Mouse (Mus musculus): Measurements from ENCODE around the gene Zdhhc15. TPM values are rescaled to one million over a fixed set of nuclear protein-coding genes. Genes with fewer than 3 reads are reported as not detected.
"Not testable (repeated sequence)": the region's sequence is repeated elsewhere in the genome, so short reads cannot be mapped to it uniquely, and the experiment has no call there.

Gene Zdhhc15
- polyA plus RNA-seq (2016; fragmentation: Nextera tagmentation; extraction: Ambion mirVana) = 7.7 and 9.4 TPM in 2 replicates

DNA sequence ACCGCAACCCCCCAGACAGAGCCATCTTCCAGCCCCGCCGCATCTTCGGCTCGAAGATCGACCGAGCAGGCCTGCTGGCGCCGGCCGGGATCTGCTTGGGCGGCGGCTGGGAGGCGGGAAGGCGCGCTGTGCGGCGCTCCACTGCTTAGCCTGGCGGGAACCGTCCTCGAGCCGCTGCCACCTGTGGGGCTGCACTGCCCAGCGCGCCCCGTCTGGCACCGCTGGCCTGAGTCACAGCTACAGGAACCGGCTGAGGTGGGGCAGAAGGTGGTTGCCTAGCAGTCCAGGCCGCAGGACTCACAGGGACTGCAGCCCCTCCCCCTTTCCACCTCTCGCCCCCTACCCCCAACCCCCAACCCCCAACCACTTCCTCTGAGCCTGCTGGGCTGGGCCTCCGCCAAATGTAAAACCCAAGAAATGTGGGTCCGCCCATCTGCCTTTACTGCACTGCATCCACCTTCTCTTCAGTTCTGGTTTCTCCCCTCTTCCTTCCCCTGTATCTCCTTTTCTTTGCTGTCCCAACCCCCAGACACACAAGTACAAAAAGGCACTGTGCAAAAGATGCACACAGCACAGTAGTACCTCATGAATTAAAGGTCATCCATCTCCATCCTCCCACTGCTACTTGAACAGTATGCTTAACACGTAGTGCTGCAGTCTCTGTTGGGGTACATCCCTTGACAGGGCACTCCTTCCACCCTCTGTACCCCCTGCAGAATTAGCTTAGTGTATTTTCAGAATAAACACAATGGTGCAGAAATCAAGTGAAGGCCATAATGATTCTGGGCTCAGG, at the start of gene Zdhhc15:
TSS of gene Zdhhc15 (minus strand) at position 308 of the 793 bp plus-strand sequence.
- Histone ChIP-seq H3K4me1 (no peaks in the 10 kb centered on the region), H3K36me3 (no peaks in the 10 kb centered on the region), H3K9me3 (no peaks in the 10 kb centered on the region), H3K27me3 (replicated peaks) (no peaks in the 10 kb centered on the region), H3K9ac (peak within 1 kb of the TSS; percentile 54), H3K27ac (no peak within 1 kb of the TSS), H3K4me2 (replicated peaks) (peak within 1 kb of the TSS; percentile 61), H3K4me3 (peak within 1 kb of the TSS; percentile 46)
- 15% methylated on average over 30 of the region's 31 CpGs for WGBS
- ATAC-seq (ENCODE audit: low FRiP score, low read depth) = peak; percentile 94

DNA sequence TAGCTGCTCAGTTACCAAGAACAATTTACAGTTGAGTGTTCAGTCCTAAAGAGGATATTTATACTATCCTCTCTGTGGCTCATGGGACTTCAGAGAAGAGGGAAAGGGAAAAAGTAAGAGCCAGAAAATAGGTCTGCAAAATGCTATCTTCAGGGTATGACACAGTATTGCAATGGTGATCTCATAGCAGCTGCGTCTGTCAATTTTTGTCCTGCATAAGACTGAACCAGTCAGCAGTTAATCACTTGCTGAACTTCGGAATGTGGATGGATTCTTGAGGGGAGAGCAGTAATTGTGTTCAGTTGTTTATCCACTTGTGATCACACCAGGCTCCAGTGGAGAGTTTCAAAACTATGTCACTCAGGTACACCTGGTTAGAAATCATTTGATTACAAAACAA, 37.1 kb upstream of the Zdhhc15 start:
- Histone ChIP-seq H3K9me3 (no peaks in the 10 kb centered on the region), H3K27me3 (replicated peaks) (no peaks in the 10 kb centered on the region), H3K4me1 (no peaks in the 10 kb centered on the region), H3K4me3 (no peak overlapping the region), H3K36me3 (no peaks in the 10 kb centered on the region), H3K4me2 (replicated peaks) (no peak overlapping the region), H3K9ac (no peak overlapping the region), H3K27ac (no peak overlapping the region)
- WGBS = 88% methylated on average over 2 of the region's 2 CpGs
- no peak for ATAC-seq (ENCODE audit: low FRiP score, low read depth)

GRCm38 (mm10) chrX:104669850-104670756, 761 bp downstream of the Zdhhc15 start:
- H3K27ac ChIP-seq = no peak overlapping the region
- peak overlapping the region; percentile 46 for H3K4me3 ChIP-seq
- ATAC-seq (ENCODE audit: low FRiP score, low read depth) = peak; percentile 41
- H3K9me3 ChIP-seq = no peaks in the 10 kb centered on the region
- H3K9ac ChIP-seq = peak overlapping the region; percentile 54
- no peaks in the 10 kb centered on the region for H3K36me3 ChIP-seq
- H3K27me3 ChIP-seq (replicated peaks) = no peaks in the 10 kb centered on the region
- H3K4me2 ChIP-seq (replicated peaks) = peak overlapping the region; percentile 61
- no peaks in the 10 kb centered on the region for H3K4me1 ChIP-seq
- 27% methylated on average over 19 of the region's 19 CpGs for WGBS

DNA sequence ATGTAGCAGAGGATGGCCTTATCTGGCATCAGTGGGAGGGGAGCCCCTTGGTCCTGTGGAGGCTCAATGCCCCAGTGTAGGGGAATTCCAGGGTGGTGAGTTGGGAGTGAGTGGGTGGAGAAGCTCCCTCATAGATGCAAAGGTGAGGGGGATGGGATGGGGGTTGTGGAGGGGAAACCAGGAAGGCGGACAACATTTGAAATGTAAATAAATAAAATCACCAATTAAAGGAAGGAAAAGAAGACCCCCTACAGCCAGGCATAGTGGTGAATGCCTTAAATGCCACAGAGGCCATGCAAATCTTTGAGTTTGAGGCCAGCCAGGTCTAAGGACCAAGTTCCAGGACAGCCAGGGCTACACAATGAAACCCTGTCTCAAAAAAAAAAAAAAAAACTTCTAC, 13.9 kb downstream of the Zdhhc15 start:
- ATAC-seq (ENCODE audit: low FRiP score, low read depth) = no peak
- Histone ChIP-seq H3K4me2 (replicated peaks) (no peak overlapping the region), H3K27ac (no peak overlapping the region), H3K4me1 (no peaks in the 10 kb centered on the region), H3K9ac (no peak overlapping the region), H3K4me3 (no peak overlapping the region), H3K36me3 (no peaks in the 10 kb centered on the region), H3K9me3 (no peaks in the 10 kb centered on the region), H3K27me3 (replicated peaks) (no peaks in the 10 kb centered on the region)
- 75% methylated on average over 1 of the region's 1 CpGs for WGBS

DNA sequence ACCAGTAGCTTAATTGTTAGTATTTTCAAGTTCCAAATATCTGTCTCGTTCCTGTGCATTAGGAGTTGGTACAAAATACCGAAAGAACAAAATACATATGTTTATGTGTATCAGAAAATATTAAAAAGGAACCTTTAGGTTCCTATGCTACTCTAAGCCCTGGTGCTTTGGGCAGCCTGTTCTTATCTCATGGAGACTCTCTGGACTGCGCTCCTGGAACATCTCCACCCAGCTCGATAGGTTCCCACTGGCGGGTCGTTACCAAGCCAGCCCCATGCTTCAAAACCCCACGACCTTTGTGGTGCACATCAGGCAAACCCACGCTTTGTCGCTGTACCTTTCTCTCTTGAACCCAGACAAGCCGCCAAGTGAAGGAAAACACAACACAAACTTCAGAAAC, 58.3 kb downstream of the Zdhhc15 start:
- Histone ChIP-seq H3K4me3 (no peak overlapping the region), H3K4me2 (replicated peaks) (no peak overlapping the region), H3K27me3 (replicated peaks) (no peaks in the 10 kb centered on the region), H3K36me3 (no peaks in the 10 kb centered on the region), H3K9ac (no peak overlapping the region), H3K27ac (no peak overlapping the region), H3K9me3 (no peaks in the 10 kb centered on the region), H3K4me1 (no peaks in the 10 kb centered on the region)
- no peak for ATAC-seq (ENCODE audit: low FRiP score, low read depth)
- 92% methylated on average over 10 of the region's 10 CpGs for WGBS

DNA sequence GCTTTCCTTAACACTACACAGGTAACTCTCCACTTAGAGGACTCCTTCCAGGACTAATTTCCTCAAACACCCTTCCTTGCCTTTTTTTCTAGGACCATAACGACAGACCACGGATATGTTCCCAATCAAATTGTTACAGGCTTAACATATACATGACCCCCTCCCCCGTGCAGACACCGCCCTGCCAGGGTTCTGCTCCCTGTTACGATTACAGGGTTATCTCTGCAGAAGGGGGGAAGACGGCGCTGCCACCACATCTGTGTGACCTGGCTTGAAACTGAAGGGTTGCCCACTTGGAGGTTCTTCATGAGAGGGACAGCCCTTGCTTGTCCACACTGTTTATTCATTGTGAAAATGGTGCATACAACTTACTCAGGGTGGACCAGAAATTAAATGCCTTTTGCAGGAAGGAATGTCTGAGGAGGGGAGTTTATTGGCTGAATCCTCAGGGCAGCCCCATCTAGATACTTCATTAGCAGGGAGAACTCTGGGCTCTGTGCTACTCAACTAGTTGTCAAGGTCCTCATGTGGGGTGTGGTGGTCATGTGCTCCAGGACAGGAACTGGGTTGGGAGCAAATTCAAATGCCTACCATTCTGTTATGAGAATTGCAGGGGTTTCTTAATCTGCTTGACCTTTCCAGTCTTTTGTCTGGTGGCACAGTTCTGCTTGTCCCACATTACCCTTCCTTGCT, 67.0 kb downstream of the Zdhhc15 start:
- not testable (repeated sequence) for H3K9ac ChIP-seq; ATAC-seq (ENCODE audit: low FRiP score, low read depth); H3K27me3 ChIP-seq (replicated peaks); H3K4me3 ChIP-seq; H3K4me1 ChIP-seq; H3K27ac ChIP-seq; H3K36me3 ChIP-seq; H3K9me3 ChIP-seq; H3K4me2 ChIP-seq (replicated peaks)
- 94% methylated on average over 2 of the region's 7 CpGs for WGBS

- not testable (repeated sequence) for H3K9me3 ChIP-seq
Observed at GRCm38 (mm10) chrX:104602168-104602859, 68.5 kb downstream of the Zdhhc15 start.

GRCm38 (mm10) chrX:104573946-104574345, 96.9 kb downstream of the Zdhhc15 start:
- 87% methylated on average over 5 of the region's 5 CpGs for WGBS
- H3K4me3 ChIP-seq = no peak overlapping the region
- no peak overlapping the region for H3K9ac ChIP-seq
- H3K9me3 ChIP-seq = no peaks in the 10 kb centered on the region
- H3K27ac ChIP-seq = no peak overlapping the region
- no peaks in the 10 kb centered on the region for H3K27me3 ChIP-seq (replicated peaks)
- no peaks in the 10 kb centered on the region for H3K36me3 ChIP-seq
- no peak overlapping the region for H3K4me2 ChIP-seq (replicated peaks)
- ATAC-seq (ENCODE audit: low FRiP score, low read depth) = no peak
- H3K4me1 ChIP-seq = no peaks in the 10 kb centered on the region

More at GRCm38 (mm10) chrX:104602168-104602859, 68.5 kb downstream of the Zdhhc15 start:
- H3K4me2 ChIP-seq (replicated peaks); H3K27ac ChIP-seq; H3K4me3 ChIP-seq; H3K9ac ChIP-seq; H3K27me3 ChIP-seq (replicated peaks); H3K36me3 ChIP-seq; ATAC-seq (ENCODE audit: low FRiP score, low read depth); H3K4me1 ChIP-seq: not testable (repeated sequence)
- WGBS = 87% methylated on average over 8 of the region's 13 CpGs

DNA sequence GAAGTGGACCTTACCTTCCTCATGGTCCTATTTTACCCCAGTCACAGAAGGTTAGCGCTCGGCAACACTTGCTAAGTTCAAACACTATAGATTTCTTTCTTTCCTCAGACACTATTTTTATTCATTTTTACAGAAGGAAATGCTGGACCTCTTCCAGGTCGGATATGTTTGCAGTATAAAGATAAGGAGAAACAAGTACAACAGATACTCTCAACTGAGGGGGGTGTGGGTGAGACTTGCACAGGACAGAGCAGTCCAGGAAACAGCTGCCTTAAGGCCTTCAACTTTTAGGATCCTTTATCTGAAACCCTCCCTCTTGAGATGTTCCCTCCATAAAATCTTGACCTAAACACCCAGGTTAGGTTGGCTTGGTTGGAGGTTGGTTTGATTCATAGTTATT, 103.4 kb downstream of the Zdhhc15 start:
- 86% methylated on average over 3 of the region's 3 CpGs for WGBS
- H3K27ac ChIP-seq = no peak overlapping the region
- no peaks in the 10 kb centered on the region for H3K36me3 ChIP-seq
- no peaks in the 10 kb centered on the region for H3K9me3 ChIP-seq
- no peak overlapping the region for H3K4me3 ChIP-seq
- H3K9ac ChIP-seq = no peak overlapping the region
- no peaks in the 10 kb centered on the region for H3K27me3 ChIP-seq (replicated peaks)
- ATAC-seq (ENCODE audit: low FRiP score, low read depth) = no peak
- H3K4me1 ChIP-seq = no peaks in the 10 kb centered on the region
- H3K4me2 ChIP-seq (replicated peaks) = no peak overlapping the region

DNA sequence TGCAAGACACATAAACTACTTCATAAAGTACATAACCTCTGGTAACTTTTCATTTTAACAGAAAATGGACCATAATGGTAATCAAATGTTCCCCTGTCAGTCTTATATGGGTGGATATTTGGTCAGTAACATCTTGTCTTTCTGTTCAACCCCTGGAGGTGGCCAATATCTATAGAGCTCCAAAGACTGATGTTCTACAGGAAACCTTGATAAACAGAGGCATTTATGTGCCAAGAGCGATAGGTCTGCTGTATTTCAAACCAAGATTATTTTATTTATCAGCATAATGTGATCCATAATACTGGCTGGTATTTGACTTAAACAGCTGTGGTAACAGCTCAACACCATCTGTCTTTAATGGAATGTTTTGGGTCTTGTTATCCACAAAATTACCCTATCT, 125.6 kb downstream of the Zdhhc15 start:
- WGBS = 88% methylated on average over 1 of the region's 1 CpGs
- no peaks in the 10 kb centered on the region for H3K27me3 ChIP-seq (replicated peaks)
- no peaks in the 10 kb centered on the region for H3K9me3 ChIP-seq
- no peak overlapping the region for H3K4me3 ChIP-seq
- no peaks in the 10 kb centered on the region for H3K4me1 ChIP-seq
- H3K27ac ChIP-seq = no peak overlapping the region
- H3K4me2 ChIP-seq (replicated peaks) = no peak overlapping the region
- ATAC-seq (ENCODE audit: low FRiP score, low read depth) = no peak
- H3K36me3 ChIP-seq = no peaks in the 10 kb centered on the region
- no peak overlapping the region for H3K9ac ChIP-seq

DNA sequence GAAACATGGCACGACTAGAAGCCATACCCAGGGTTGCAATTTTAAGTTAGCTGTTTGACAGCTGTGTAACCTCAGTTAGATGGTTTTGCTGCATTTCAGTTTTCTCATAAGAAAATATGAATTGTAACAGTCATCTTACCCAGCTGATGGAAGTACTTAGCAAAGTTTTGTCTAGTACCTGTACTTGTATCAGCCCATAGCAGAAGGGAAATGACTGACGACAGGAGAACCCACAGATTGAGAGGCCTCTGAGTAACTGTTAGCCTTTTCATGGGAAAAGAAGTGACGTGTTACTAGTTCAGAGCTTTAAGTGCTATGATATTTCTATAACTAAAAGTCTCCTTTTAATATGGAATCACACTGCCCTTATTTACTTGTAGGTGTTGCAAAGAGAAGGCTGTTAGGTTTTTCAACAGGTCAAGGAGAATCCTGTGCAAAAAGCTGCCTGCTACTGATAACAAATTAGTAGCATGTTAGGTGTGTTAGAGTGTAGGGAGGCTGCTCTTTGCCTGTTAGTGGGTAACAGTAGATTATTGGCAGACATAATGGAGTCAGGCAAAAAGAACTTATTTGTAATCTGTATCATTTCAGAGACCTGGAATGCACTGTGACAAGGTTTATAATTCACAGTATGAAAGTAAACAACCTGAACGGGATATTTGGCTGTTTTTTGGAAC, 126.8 kb downstream of the Zdhhc15 start:
- Histone ChIP-seq H3K27ac (no peak overlapping the region), H3K4me2 (replicated peaks) (no peak overlapping the region), H3K36me3 (no peaks in the 10 kb centered on the region), H3K27me3 (replicated peaks) (no peaks in the 10 kb centered on the region), H3K9me3 (no peaks in the 10 kb centered on the region), H3K4me3 (no peak overlapping the region), H3K9ac (no peak overlapping the region), H3K4me1 (no peaks in the 10 kb centered on the region)
- 78% methylated on average over 4 of the region's 4 CpGs for WGBS
- no peak for ATAC-seq (ENCODE audit: low FRiP score, low read depth)

Data from neural tube, embryonic 12.5 days (tissue).